Mouse (Mus musculus): Measurements from ENCODE around the gene Slc29a2. TPM values are rescaled to one million over a fixed set of nuclear protein-coding genes. Genes with fewer than 3 reads are reported as not detected.
A peak's percentile ranks its signal among the peaks of the same experiment; 100 is the strongest.

Slc29a2 gene
- polyA plus RNA-seq, 1 experiment, result 4.9 TPM

GRCm38 (mm10) chr19:5036577-5036976 is 12.9 kb downstream of the Slc29a2 start:
- no peak for TF ChIP-seq POLR2A (IDR thresholded peaks at IDR 0.05; ENCODE audit: control insufficient read depth, low read depth, low read length)
- no peak for TF ChIP-seq CTCF (IDR thresholded peaks at IDR 0.05; ENCODE audit: control insufficient read depth, insufficient read depth, insufficient replicate concordance, low read depth, low read length)
- H3K4me1 ChIP-seq (ENCODE audit: control insufficient read depth, insufficient read depth, low read length), result peaks cover 14% of the 10 kb centered on the region
- no peaks in the 10 kb centered on the region for H3K36me3 ChIP-seq (ENCODE audit: control insufficient read depth, insufficient read depth, low read length)
- no peak overlapping the region for H3K27ac ChIP-seq (ENCODE audit: control insufficient read depth, insufficient read depth, low read depth, low read length)
- H3K4me3 ChIP-seq (ENCODE audit: control insufficient read depth, low read depth, low read length), result no peak overlapping the region
- H3K27me3 ChIP-seq (ENCODE audit: control insufficient read depth, insufficient read depth, low read length), result no peaks in the 10 kb centered on the region

- Histone ChIP-seq H3K4me3 (ENCODE audit: control insufficient read depth, low read depth, low read length) (peak overlapping the region; percentile 87), H3K27me3 (ENCODE audit: control insufficient read depth, insufficient read depth, low read length) (no peaks in the 10 kb centered on the region), H3K4me1 (ENCODE audit: control insufficient read depth, insufficient read depth, low read length) (peaks cover 14% of the 10 kb centered on the region), H3K36me3 (ENCODE audit: control insufficient read depth, insufficient read depth, low read length) (no peaks in the 10 kb centered on the region), H3K27ac (ENCODE audit: control insufficient read depth, insufficient read depth, low read depth, low read length) (no peak overlapping the region)
- TF ChIP-seq POLR2A (IDR thresholded peaks at IDR 0.05; ENCODE audit: control insufficient read depth, low read depth, low read length) (no peak), CTCF (IDR thresholded peaks at IDR 0.05; ENCODE audit: control insufficient read depth, insufficient read depth, insufficient replicate concordance, low read depth, low read length) (no peak)
Observed at GRCm38 (mm10) chr19:5037678-5038571, 14.3 kb downstream of the Slc29a2 start.

- TF ChIP-seq POLR2A (IDR thresholded peaks at IDR 0.05; ENCODE audit: control insufficient read depth, low read depth, low read length), result peak; percentile 23; the same call in 1 of the 2 replicates
- TF ChIP-seq CTCF (IDR thresholded peaks at IDR 0.05; ENCODE audit: control insufficient read depth, insufficient read depth, insufficient replicate concordance, low read depth, low read length), result no peak; the same call in 1 of the 2 replicates
- Histone ChIP-seq H3K4me1 (ENCODE audit: control insufficient read depth, insufficient read depth, low read length) (peaks cover 14% of the 10 kb centered on the region), H3K4me3 (ENCODE audit: control insufficient read depth, low read depth, low read length) (peak within 1 kb of the TSS; percentile 87), H3K36me3 (ENCODE audit: control insufficient read depth, insufficient read depth, low read length) (no peaks in the 10 kb centered on the region), H3K27ac (ENCODE audit: control insufficient read depth, insufficient read depth, low read depth, low read length) (no peak within 1 kb of the TSS; the same call in 1 of the 2 replicates), H3K27me3 (ENCODE audit: control insufficient read depth, insufficient read depth, low read length) (no peaks in the 10 kb centered on the region)
Observed at GRCm38 (mm10) chr19:5038709-5039156, 15.1 kb downstream of the Slc29a2 start, which contains the start of the genes B4gat1 and AC124502.3. TSS of gene B4gat1 (plus strand) at chr19:5038826. TSS of gene AC124502.3 (plus strand) at chr19:5038891.

- Histone ChIP-seq H3K4me1 (ENCODE audit: control insufficient read depth, insufficient read depth, low read length) (peaks cover 14% of the 10 kb centered on the region), H3K4me3 (ENCODE audit: control insufficient read depth, low read depth, low read length) (peak overlapping the region; percentile 87), H3K27ac (ENCODE audit: control insufficient read depth, insufficient read depth, low read depth, low read length) (no peak overlapping the region), H3K36me3 (ENCODE audit: control insufficient read depth, insufficient read depth, low read length) (no peaks in the 10 kb centered on the region), H3K27me3 (ENCODE audit: control insufficient read depth, insufficient read depth, low read length) (no peaks in the 10 kb centered on the region)
- TF ChIP-seq CTCF (IDR thresholded peaks at IDR 0.05; ENCODE audit: control insufficient read depth, insufficient read depth, insufficient replicate concordance, low read depth, low read length) (no peak), POLR2A (IDR thresholded peaks at IDR 0.05; ENCODE audit: control insufficient read depth, low read depth, low read length) (no peak)
Observed at GRCm38 (mm10) chr19:5039301-5040114, 15.8 kb downstream of the Slc29a2 start.

- Histone ChIP-seq H3K36me3 (ENCODE audit: control insufficient read depth, insufficient read depth, low read length) (no peaks in the 10 kb centered on the region), H3K4me3 (ENCODE audit: control insufficient read depth, low read depth, low read length) (peak within 1 kb of the TSS; percentile 89), H3K27me3 (ENCODE audit: control insufficient read depth, insufficient read depth, low read length) (no peaks in the 10 kb centered on the region), H3K4me1 (ENCODE audit: control insufficient read depth, insufficient read depth, low read length) (peaks cover 14% of the 10 kb centered on the region), H3K27ac (ENCODE audit: control insufficient read depth, insufficient read depth, low read depth, low read length) (peak within 1 kb of the TSS; percentile 91)
- TF ChIP-seq CTCF (IDR thresholded peaks at IDR 0.05; ENCODE audit: control insufficient read depth, insufficient read depth, insufficient replicate concordance, low read depth, low read length) (no peak), POLR2A (IDR thresholded peaks at IDR 0.05; ENCODE audit: control insufficient read depth, low read depth, low read length) (peak; percentile 92)
Observed at GRCm38 (mm10) chr19:5040862-5041523, 17.3 kb downstream of the Slc29a2 start, which contains the start of gene Brms1. TSS of gene Brms1 (plus strand) at chr19:5041354.

- H3K4me1 ChIP-seq (ENCODE audit: control insufficient read depth, insufficient read depth, low read length), result peaks cover 14% of the 10 kb centered on the region
- H3K36me3 ChIP-seq (ENCODE audit: control insufficient read depth, insufficient read depth, low read length), result no peaks in the 10 kb centered on the region
- peak overlapping the region; percentile 82 for H3K27ac ChIP-seq (ENCODE audit: control insufficient read depth, insufficient read depth, low read depth, low read length)
- H3K27me3 ChIP-seq (ENCODE audit: control insufficient read depth, insufficient read depth, low read length), result no peaks in the 10 kb centered on the region
- peak overlapping the region; percentile 89 for H3K4me3 ChIP-seq (ENCODE audit: control insufficient read depth, low read depth, low read length)
- TF ChIP-seq POLR2A (IDR thresholded peaks at IDR 0.05; ENCODE audit: control insufficient read depth, low read depth, low read length) (no peak), CTCF (IDR thresholded peaks at IDR 0.05; ENCODE audit: control insufficient read depth, insufficient read depth, insufficient replicate concordance, low read depth, low read length) (no peak)
Observed at GRCm38 (mm10) chr19:5041588-5041987, 17.9 kb downstream of the Slc29a2 start.

Measured in testis, adult 2 months (tissue).